Mouse (Mus musculus) thymus, postnatal 14 days (tissue): ENCODE results near the gene Cnppd1.

Experiments
- DNase-seq: peaks from one replicate; pipeline ENCODE4 v3.0.0; 2021

The Cnppd1 gene

DNA sequence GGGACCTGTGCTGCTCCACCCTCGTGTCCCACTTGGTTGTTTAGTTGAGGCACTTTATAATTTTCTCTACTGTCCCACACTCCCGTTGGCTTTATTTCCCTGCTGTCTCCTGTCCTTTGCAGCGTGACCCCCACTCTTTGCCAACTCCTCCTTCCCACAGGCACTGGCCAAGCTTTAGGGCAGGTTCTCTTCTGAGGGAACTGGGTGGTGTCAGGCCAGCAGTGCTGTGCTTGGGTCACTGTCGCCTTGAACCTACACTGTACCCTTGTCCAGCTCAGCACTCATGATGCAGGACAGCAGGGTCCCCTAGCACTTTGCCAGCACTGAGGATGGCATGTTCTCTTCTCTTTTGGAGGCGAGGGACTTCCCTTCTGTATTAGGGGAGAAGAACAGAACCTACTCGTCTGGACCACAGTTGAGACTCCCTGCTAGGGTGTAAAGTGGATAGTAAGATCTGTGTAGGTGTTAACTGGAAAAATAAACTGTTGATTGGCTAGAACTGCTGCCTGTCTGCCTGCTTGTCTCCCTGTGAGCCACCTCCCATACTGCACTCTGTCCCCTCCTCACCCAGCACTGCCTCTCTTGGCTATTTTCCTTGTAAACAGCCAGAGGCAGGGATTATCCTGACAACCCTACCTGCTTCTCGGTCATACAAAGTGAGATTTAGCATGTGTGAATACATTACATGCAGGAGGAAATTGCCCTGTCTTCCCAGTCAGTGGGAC, 5.1 kb upstream of the Cnppd1 start:
- no peak for DNase-seq

DNA sequence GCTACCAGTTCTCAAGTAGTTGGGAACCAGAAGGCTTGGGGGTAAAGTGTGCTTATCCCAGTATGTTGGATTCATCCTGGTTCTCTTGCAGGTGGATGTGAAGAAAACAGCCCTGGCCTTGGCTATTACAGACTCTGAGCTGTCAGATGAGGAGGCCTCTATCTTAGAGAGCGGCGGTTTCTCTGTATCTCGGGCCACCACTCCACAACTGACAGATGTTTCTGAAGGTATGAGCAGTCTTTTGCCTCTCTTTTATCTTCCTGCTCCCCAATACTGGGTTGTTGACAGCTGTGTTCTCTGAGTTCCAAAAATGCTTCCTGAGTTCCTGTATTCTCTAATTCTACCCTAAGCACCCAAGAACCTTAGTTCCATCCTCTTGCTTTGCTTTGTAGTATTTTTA, 3.1 kb upstream of the Cnppd1 start:
- no peak for DNase-seq

DNA sequence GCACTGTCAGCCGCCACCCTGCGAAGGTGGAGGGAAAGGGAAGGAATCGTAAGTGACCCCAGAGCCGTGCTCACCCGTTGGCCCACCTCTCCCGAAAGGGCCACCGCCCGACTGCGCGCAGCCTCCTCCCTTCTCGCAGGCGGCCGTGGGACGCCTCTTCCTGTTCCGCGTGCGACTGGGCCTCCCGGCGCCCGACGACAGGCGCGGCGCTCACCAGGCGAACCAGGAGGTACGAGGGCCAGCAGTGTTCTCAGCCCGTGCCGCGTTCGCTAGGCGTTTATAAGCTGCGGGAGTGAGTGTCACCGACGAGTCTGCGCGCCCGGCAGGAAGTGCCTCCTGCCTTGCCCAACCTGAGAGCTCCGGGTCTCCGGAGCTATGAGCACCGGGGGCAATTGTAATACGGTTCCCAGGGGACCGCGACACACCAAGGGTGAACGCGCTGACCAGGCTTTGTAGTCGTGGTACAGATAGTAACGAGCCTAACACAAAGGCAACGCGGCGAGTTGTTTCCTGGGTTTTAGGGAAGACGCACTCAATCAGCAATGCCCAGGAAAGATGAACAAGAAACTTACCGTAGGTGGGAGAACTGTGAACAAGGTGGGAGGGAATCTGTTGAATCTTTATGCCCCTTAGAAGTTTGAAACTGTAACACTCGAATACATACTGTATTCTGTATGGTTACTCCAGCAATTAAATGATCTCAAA, 873 bp downstream of the Cnppd1 start:
- peak; percentile 82 for DNase-seq

DNA sequence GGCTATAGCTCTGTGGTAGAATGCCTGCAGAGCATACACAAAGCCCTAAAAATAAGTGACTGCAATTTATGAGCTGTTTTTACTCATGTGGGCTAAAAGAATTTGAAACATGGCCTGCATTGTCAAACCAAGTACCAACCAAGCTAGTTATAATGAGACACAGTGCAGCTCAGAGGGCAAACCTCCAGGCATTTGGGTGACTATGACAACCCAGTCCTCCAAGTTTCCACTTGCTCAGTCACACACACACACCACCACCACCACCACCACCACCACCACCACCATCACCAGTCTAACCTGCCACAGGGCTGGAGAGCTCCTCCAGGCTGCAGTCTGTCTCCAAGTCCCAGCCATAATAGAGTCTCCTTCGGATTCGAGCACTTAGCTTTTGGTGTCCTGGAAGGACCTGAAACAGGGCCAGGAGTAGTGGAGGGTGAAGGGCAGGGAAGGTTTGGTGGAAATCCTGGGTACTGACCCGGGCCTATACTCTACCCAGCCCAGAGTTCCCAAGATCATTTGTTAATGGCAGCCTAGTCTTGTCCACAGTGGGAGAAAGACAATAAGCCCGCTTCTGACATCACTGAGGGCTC, 1.8 kb downstream of the Cnppd1 start:
- peak; percentile 18 for DNase-seq

DNA sequence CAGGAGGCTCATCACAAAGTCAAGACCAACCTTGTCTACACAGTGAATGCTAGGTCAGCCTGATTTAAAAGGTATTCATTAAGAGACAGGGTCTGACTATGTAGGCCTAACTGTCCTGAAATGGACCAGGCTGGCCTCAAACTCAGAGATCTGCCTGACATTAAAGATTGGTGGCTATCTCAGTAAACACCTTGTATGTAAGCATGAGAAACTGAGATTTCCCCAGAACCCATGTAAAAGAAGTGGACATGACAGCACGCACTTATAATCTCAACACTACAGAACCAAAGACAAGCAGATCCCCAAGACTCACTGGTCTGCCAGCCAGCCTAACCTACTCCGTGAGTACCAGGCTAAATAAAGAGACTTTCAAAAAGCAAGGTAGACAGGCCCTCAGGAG, 4.1 kb downstream of the Cnppd1 start:
- DNase-seq: no peak

DNA sequence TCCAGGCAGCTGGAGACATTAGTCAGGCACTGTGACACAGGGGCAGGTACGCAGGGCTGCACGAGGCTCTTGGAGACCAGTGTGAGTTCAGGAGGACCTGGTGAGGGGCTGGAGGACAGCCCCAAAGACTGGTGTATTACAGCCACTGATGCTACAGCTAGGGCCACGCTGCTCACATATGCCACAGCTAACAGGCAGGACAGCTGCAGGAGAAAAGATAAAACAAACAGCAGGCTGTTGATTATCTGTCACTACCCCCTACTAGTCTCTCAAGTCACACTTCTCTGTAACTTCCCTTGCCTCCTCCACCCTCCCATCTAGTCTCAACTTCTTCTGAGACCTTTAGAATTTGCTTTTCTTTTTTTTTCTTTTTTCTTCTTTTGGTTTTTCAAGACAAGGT, 5.8 kb downstream of the Cnppd1 start:
- DNase-seq: no peak

DNA sequence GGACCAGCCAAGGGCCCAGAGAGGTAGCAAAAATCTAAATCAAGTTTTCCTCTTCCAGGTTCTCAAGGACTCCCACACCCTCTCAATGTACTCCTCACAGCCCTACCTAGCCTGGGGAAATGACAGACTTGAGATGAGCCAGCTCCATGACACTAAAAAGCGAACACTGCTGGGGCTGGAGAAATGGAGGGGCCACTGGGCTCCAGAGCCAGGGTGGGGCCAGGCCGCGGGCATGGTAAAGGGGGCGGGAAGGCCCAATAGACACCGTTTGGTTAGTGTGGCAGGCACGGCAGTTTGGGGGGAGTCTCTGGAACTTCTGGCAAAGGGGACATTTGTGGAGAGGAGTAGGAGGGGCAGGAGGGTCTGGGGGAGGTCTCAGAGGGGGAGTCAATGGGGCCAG, 6.2 kb downstream of the Cnppd1 start:
- no peak for DNase-seq

DNA sequence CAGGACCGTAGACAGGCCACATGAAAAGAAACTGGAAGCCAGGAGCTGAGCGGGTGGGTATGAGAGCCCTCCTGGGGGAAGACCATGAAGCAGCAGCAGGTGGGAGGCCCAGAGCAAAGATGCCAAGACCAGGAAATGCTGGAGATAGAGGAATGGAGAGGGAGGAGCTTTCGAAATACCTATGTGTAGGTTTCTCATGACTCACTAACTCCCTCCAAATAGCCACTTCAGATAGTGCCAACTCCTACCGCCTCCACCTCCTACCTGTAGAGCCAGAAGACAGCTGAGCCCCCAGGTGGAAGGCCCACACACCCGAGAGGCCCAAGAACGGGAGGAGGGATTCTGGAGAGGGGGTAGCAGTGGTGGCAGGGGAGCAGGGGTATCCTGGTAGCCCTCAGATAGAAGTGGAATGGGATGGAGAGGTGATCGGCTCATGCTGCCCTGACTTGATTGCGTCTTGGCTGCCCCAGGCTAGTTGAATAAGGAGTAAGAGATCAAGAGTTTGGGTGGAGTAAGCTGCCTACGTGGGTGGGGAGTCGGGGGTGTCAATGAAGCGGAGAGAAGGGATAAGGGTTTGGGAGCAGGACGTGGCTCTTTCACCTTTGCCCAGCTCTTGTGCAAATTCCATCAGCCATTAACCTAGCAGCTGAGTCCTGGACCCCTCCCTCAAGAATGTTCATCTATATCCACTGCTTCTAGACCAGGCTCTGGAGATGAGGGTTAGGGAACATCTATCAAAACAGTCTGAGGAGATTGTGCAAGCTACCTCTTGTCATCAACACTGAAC, 8.9 kb downstream of the Cnppd1 start, which contains the start of gene Slc23a3:
Slc23a3 (minus strand) TSS at position 470 of the 787 bp plus-strand sequence.
- no peak for DNase-seq

DNA sequence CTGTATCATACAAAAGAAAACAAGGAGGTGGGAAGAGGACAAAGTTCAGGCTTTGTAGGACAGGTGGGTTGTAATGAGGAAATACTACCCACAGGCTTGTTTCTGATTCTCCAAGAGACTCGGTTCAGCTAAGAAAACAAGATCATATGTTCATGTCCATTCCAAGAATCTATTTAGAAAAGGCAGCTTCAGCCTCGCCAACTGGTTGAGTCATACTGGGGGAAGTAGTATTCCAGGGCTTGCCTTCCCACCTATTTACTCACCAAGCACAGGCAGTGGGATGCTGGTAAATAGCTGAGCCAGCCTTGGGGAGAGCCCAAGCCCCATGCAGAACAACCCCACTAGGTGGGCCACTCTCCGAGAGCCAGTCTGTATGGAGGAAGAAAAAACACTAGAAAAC, 13.9 kb downstream of the Cnppd1 start:
- DNase-seq: no peak

DNA sequence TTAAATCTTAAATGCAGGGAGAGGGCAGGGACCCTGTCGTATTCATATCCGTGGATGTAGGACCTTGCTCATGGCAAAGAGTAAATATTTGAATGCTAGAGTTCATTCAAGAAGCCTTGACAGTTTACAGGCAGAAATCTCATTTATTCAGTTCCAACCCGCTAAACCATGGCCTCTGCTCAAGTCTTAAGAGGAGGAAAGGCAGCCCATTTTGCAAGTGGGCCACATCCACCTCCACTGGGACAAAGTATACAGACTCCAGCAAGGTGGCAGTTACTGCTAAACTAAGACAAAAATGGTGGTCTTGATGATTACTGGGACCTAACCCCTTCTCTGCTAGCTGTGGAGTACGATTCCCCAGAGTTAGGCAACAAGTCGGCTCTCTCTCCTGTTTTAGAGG, 17.1 kb downstream of the Cnppd1 start:
- no peak for DNase-seq

DNA sequence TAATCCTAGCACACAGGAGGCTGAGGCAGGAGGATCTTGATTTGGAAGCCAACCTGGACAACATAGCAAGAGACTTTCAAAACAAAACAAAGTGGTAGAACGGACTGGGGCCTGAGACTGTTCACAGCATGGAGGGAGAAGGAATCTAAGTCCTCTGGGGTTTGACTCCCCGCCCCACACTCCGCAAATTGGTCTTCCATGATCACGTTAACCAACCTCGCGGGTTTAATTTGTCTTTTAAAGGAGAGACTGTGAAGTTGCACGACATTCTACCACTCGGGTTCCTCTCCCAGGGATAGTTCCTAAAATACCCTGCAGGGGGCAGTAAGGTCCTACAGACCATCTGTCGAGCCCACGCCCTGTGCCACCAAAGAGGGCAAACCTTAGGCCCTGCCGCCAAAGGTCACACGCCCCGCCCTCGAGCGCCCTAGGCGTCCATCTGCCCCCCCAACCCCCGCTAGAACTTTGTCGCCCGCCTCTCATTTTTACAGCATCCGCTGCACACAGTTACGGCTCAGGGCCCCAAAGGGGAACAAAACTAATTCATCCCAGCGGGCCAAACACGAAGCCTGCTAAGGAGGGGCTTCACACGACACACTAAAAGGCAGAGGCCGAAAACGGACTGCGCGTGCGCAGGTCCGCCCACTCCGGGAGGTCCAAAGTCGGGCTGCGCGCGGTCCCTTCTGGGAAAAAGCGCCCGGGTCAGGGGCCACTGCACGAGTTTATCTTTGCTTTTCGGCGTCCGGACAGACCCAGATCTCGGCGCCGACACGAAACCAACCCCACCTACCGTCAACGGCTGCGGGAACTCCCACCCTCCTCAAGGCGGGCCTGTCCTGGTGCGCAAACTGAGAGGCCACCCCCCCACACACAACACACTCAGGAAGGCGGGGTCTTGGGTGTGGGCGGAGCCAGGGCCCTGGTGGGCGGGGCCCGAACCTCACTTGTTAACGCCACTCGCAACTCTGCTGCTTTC, 17.9 kb downstream of the Cnppd1 start, which contains the start of gene Nhej1:
Nhej1 (minus strand) TSS at position 855 of the 976 bp plus-strand sequence.
- peak; percentile 97 for DNase-seq

DNA sequence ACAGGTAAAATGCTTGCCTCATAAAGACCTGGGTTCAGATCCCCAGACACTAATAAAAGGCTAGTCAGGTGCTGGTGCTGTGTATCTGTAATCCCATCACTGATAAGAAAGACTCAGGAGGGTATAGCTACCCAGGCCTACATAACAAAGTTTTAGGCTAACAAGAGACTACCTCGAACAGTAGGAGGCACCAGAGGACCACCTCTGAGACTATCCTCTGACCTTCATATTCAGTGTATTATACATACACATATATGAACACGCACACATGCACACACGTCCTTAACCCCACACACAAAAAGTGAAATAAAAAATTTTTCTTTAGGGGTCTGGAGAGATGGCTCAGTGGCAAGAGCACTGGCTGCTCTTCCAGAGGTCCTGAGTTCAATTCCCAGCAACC, 20.3 kb downstream of the Cnppd1 start:
- DNase-seq: peak; percentile 59
